Mouse (Mus musculus): Measurements from ENCODE around the gene Nfam1.

The Nfam1 gene

DNA sequence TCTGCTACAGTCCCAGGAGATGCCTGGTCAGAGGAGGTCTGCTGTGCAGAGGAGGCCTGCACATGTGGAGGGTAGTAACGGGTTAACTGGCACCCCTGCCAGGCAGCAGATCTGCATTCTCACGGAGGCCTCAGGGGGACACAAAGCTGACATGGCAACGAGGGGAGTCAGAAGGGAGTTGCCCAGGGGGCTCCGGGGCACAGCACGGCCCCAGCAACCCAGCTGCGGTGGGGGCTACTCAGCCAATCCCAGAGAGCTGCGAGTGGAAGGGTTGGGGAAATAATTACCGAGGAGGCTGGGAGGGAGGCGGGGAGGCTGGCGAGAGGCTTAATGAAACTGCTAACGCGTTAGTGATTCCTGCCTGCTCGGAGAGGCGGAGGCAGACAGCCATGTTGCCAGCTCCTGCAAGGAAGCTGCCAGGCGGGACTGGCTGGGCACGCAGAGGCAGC is 74.8 kb downstream of the Nfam1 start:
- DNase-seq = peak; percentile 34

DNA sequence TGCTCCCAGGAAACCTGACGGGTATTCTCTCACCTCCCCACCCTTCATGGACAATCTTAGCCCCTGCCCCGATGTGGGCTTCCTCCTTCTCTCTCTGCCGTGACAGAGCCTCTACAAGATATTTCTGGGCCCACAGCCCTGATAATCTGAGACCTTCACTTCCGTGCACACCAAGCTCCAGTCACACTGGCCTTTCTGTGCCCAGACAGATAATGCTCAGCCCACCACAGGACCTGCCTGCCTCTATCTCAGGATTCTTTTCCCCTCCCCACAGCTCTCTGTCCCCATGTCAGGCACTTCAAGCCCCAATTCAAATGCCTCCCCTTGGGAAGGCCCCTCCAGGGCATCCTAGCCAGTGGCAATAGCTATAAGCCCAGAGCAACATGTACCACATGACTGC is 76.4 kb downstream of the Nfam1 start:
- no peak for DNase-seq

DNA sequence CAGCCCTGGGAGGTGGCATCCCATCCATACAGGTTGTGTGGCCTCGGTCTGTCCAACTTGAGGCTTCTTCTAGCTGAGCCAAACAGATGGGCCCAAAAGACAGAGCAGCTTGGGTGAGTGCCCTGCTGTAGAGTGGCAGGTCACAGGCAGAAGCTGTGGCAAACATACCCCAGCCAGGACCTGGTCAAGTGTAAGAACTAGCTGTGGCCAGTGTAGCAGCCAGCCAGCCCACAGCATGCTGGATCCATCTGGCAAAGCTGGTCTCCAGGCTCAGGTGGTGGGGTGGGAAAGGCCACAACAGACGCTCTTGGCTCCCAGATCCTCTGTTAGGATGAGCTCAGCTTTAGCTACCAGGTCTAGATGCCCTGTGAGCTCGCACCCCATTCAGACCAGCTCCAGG is 76.8 kb downstream of the Nfam1 start:
- no peak for DNase-seq

DNA sequence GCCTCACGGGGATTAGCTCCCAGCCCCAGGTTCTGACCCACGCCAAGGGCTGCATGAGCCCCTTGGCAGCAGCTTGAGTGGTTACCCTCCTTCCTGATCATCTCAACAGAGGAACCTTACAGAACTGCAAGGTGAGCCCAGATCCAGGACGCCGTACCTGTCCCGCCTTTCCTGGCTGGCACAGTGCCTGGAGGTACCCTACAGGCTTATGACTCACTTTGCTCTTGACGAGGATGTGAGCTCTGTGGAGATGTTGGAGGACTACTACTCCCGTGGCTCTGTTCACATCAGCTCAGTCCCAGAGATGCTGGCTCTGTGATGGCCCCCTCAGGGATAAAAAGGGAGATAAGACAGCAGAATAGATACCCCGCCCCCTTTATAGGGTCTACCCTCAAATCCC is 77.8 kb downstream of the Nfam1 start:
- no peak for DNase-seq

DNA sequence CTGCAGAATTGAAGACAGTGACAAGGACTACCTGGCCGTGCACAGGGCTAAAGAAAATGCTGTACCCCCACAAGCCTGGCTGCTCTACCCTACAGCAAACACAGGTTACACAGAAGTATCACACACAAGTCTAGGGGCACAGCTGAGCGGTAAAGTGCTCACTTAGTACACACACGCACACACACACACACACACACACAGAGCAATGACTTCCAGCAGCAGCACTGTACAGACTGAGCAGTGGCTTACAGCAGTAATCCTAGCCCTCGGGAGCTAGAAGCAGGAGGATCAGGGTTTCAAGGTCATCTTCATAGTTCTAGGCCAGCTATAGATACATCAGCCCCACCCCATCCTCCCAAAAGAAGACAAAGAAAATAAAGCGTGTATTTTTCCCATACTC is 79.1 kb downstream of the Nfam1 start:
- no peak for DNase-seq

DNA sequence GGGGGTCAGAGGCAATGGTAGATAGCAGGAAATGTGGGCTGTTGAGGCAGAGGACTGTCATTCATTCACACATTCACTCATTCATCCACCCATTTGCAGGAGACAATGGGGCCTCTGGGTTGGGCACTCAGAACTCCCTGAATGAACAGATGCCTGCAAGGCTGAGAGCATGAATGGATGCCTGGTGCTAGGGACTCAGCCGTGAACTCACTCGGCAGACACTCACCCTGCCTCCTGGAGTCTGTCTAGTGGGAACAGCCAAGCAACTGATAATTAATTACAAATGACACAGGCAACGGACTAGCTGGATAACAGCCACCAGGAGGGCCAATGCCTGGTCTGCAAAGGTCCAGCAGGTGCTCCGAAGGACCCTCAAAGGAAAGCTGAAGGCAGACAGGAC is 80.0 kb downstream of the Nfam1 start:
- no peak for DNase-seq

DNA sequence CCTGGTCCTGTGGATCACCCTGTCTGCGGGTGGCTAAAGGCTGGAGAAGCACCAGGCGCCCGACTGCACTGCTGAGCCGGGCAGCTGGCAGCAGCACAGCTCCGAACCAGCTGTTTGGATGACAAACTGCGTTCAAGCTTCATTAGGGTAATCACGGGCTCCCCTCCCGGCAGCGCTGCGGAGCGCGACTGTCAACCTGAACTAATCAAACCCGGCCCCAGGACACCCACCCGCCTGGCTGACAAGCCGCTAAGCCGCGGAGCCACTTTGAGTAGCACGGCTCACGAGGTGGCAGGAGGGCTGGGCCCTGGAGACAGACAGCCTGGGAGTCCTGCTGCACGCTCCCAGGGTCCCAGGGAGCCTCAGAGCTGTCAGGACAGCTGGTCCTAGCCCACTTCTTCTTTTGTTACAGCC is 80.8 kb downstream of the Nfam1 start:
- no peak for DNase-seq

DNA sequence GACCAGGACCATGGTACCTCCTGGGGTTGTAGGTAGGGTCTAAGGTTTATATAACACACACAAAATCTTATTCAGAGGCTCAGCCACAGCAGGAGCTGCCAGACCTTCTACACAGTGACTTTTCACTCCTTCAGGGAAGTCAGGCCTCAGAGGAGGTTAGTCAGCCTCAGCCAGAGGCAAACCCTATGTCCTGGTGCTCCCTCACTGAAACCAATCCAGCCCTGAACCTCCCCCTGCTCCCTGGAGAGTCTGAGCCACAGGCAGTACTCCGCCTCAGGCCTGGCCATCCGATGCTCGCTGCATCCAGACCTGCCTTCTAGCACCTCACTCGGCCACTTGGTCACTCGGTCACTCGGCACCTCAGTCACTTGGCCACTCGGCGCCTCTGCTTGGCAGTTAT is 82.9 kb downstream of the Nfam1 start:
- no peak for DNase-seq

DNA sequence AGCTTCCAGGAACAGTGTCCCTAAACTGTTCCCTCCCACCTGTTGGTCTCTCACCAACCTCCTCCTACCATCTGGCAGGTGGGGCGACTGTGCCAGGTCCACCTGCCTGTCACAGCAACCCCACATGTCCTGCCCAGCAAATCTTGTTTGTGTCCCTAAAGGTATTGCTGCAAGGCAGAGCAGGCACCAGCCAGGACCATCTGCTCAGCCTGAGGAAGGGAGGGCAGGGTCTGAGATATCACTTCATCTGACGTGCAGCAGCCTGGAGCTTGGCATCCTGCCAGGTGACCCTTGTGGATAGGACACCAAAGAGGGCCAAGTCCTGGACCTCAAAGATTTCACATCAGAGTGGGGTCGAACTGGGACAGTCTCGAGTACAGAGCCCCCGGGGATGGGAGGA is 85.7 kb downstream of the Nfam1 start:
- DNase-seq = no peak

DNA sequence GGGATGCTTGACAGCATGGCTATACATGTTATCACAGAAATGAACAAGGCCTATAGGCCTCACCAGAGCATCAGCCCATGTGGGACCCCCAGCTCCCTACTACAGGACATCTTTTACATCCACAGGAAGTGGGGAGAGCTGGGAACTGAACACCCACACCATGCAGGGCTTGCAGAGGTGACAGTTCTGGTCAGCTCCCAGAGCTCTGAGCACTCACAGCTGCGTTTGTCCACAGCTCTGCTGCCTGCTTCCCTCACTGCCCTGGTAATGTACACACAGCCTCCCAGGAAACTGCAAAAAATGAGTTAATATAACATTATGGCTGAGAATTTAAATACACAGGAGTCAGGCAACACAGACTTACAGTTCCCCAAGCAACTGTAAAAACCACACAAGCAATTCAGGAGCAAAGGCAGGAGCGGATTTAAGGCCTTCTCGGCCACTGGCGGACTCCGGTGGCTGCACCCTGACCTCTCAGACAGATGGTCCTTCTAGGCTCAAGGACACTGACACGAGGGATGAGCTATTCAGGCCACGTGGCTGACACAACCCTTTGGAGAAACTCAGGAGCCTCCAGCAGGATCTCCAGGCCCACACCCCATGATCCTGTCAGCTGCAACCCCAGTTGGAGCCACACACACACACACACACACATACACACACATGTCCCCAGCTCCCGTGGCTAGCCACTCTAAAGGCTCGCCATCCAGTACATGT is 88.5 kb downstream of the Nfam1 start:
- no peak for DNase-seq

Measured in kidney, adult 18-20 months (tissue).